Mouse (Mus musculus) small intestine, adult 2 months (tissue): ENCODE measurements around the gene Unc5b.

Source experiments
- CTCF ChIP-seq: fragments of 200-500 bp; IDR thresholded peaks from 2 replicates; pipeline ENCODE4 v1.5.1; 2012; ENCODE audit warnings: low read depth, mild to moderate bottlenecking, control low read depth, inconsistent platforms, low read length, moderate library complexity, mixed read lengths; ENCODE audit not compliant: insufficient replicate concordance, insufficient read length; ENCODE audit errors: extremely low read depth
- POLR2A ChIP-seq: fragments of 200-500 bp; IDR thresholded peaks from 2 replicates; pipeline ENCODE4 v1.6.1; 2012; ENCODE audit warnings: low read depth, mild to moderate bottlenecking, control low read depth, inconsistent platforms, low read length, moderate library complexity

- TF ChIP-seq POLR2A = no peak
- no peak for TF ChIP-seq CTCF
Observed at GRCm38 (mm10) chr10:60718491-60718890, 112.9 kb downstream of the Unc5b start.
